Mouse (Mus musculus) Patski (cell line): ENCODE results near the gene Zbtb40. TPM values are rescaled to one million over a fixed set of nuclear protein-coding genes. Genes with fewer than 3 reads are reported as not detected.

Source experiments
- ATAC-seq: fragments of 100-300 bp; one replicate; pipeline ENCODE4 v1.8.0; 2021
- CTCF ChIA-PET: fragments of 350-600 bp; sonication (Branson Sonifier 250); formaldehyde crosslinking; loops from one replicate; lab custom pipeline; 2022; ENCODE audit warnings: inconsistent platforms; lab: Charles Lee
- POLR2A ChIA-PET: fragments of 350-600 bp; sonication (Branson Sonifier 250); formaldehyde crosslinking; loops from one replicate; lab custom pipeline; 2022; ENCODE audit warnings: antibody characterized with exemption, inconsistent platforms; lab: Charles Lee
- DNase-seq: peaks from one replicate; pipeline ENCODE4 v3.0.0-alpha.2; 2011; ENCODE audit warnings: low read depth, low spot score
- H3K27me3 ChIP-seq: fragments of 371-371 bp; one replicate; pipeline ENCODE4 v1.5.1; 2021
- CTCF ChIP-seq: fragments of 100-300 bp; IDR thresholded peaks from one replicate; pipeline ENCODE4 v1.5.1; 2021
- in situ Hi-C: fragments of 300-500 bp; cut with MboI; formaldehyde crosslinking; loops from 3 replicates; pipeline ENCODE4 v1.11.1; 2018; ENCODE audit warnings: low pct_unique_long_range_greater_than_20kb, mixed read lengths
- polyA plus RNA-seq: library from polyadenylated mRNA; unstranded; gene quantifications from one replicate; pipeline ENCODE4 v1.2.3, GENCODE M21; 2021

Gene Zbtb40
- polyA plus RNA-seq, 1 experiment from 2014 or later: 6.0 TPM

- TF ChIP-seq CTCF: no peak
- CTCF ChIA-PET: interaction anchor here (1.0 to 2.3 kb wide), 3 partner anchors 11 to 91 kb away, joined by 3 to 7 read pairs (median 3); no protein-coding TSS in a partner anchor
- no peak for ATAC-seq
Observed at GRCm38 (mm10) chr4:136981347-136981746, 67.3 kb downstream of the Zbtb40 start.

GRCm38 (mm10) chr4:136980921-136981320 lies 67.7 kb downstream of the Zbtb40 start:
- TF ChIP-seq CTCF: no peak
- in situ Hi-C loops: no loop called here
- H3K27me3 ChIP-seq: no peaks in the 10 kb centered on the region
- ATAC-seq (no peak), DNase-seq (no peak)
- POLR2A ChIA-PET: no interaction called here
- CTCF ChIA-PET: interaction anchor here (1.0 to 2.3 kb wide), 3 partner anchors 11 to 91 kb away, joined by 3 to 7 read pairs (median 3); no protein-coding TSS in a partner anchor

More at GRCm38 (mm10) chr4:136981347-136981746, 67.3 kb downstream of the Zbtb40 start:
- DNase-seq: no peak
- H3K27me3 ChIP-seq: no peaks in the 10 kb centered on the region
- in situ Hi-C loops: no loop called here
- POLR2A ChIA-PET: no interaction called here

- ATAC-seq: no peak
- no peak for DNase-seq
- ChIA-PET POLR2A (no interaction called here), CTCF (no interaction called here)
- in situ Hi-C loops: no loop called here
- TF ChIP-seq CTCF: no peak
- H3K27me3 ChIP-seq: no peaks in the 10 kb centered on the region
Observed at GRCm38 (mm10) chr4:136977244-136977643, 71.4 kb downstream of the Zbtb40 start.

- CTCF ChIA-PET: interaction anchor here (1.0 to 2.1 kb wide), 3 partner anchors 9 to 20 kb away, joined by 3 to 7 read pairs (median 4); no protein-coding TSS in a partner anchor
- in situ Hi-C loops: no loop called here
- no peaks in the 10 kb centered on the region for H3K27me3 ChIP-seq
- TF ChIP-seq CTCF: no peak
- ATAC-seq: no peak
- DNase-seq: no peak
- POLR2A ChIA-PET: no interaction called here
Observed at GRCm38 (mm10) chr4:136970939-136971338, 77.7 kb downstream of the Zbtb40 start.

GRCm38 (mm10) chr4:136969503-136970276 lies 78.9 kb downstream of the Zbtb40 start:
- POLR2A ChIA-PET: no interaction called here
- CTCF ChIA-PET: interaction anchor here (0.7 to 2.1 kb wide), 2 partner anchors 11 to 44 kb away, joined by 3 to 7 read pairs; no protein-coding TSS in a partner anchor
- DNase-seq (no peak), ATAC-seq (no peak)
- in situ Hi-C loops: no loop called here
- TF ChIP-seq CTCF: no peak
- no peaks in the 10 kb centered on the region for H3K27me3 ChIP-seq

DNA sequence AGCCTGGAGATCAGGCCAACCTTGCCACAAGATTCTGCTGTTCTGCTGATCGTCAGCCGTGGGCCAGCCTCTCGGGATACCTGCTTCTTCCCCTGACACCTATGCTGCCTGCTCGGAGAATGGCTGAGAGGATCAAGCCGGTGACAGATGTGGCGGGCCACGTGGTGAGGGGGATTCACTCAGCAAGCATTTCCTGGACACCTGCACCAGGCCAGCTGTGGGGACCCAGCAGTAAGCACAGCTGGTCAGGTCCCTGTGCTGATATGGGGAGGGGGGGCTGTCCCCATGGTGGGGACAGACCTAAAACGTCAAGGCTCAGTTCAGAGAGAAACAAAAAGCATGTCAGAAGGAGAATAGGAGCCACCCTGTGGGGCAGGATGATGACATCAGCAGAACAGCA lies 79.5 kb downstream of the Zbtb40 start:
- in situ Hi-C loops: no loop called here
- H3K27me3 ChIP-seq: no peaks in the 10 kb centered on the region
- POLR2A ChIA-PET: no interaction called here
- no peak for TF ChIP-seq CTCF
- ATAC-seq (no peak), DNase-seq (no peak)
- CTCF ChIA-PET: interaction anchor here (0.7 to 2.1 kb wide), 2 partner anchors 12 to 45 kb away, joined by 3 to 7 read pairs; no protein-coding TSS in a partner anchor

DNA sequence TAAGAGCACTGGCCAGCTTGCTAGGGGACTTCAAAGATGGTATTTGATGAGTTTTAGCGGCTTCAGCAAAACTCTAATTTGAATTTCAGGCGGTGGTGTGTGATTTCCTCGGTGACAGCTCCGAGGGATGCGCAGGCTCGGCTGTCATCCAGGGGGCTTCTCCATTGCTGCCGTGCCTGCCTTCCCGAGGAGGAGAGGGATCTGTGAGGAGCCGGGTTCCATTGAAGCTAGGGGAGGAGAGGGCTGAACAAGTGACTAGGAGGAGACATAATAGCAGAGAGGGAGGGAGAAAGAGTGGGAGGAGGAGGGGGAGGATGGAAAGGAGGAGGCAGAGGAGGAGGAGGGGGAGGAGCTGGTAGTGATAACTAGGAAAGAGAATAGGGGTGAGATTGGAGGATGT lies 81.1 kb downstream of the Zbtb40 start:
- no peak for ATAC-seq
- no peaks in the 10 kb centered on the region for H3K27me3 ChIP-seq

GRCm38 (mm10) chr4:136966493-136967390 lies 81.9 kb downstream of the Zbtb40 start:
- in situ Hi-C loops: no loop called here
- no peaks in the 10 kb centered on the region for H3K27me3 ChIP-seq
- ChIA-PET POLR2A (no interaction called here), CTCF (no interaction called here)
- TF ChIP-seq CTCF: no peak
- DNase-seq (no peak), ATAC-seq (no peak)

More for the DNA sequence above, 81.1 kb downstream of the Zbtb40 start:
- ChIA-PET POLR2A (no interaction called here), CTCF (no interaction called here)
- in situ Hi-C loops: no loop called here
- no peak for DNase-seq
- TF ChIP-seq CTCF: no peak

DNA sequence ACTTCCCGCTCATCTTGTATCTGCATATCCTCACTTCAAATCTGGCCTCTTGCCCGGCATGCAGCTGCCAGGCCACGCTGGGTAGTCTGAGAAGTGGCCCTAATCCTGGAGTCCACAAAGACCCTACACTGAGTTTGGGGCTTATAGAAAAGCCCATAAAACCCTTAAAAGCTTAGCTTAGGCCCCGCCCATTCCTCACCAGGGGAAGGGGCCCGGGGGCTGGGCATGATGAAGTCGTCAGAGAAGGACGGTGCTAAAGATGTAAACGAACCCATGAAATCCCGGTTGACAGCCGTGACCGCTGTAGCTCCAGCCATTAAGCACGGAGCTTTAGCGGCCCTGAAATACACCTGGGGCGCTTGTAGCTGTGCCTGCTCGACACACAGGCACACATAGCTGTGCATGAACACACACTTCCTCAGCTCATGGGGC lies 83.6 kb downstream of the Zbtb40 start:
- DNase-seq: no peak
- no peak for TF ChIP-seq CTCF
- no peak for ATAC-seq
- H3K27me3 ChIP-seq: peaks cover 6% of the 10 kb centered on the region
- POLR2A ChIA-PET: no interaction called here
- in situ Hi-C loops: no loop called here
- CTCF ChIA-PET: no interaction called here

DNA sequence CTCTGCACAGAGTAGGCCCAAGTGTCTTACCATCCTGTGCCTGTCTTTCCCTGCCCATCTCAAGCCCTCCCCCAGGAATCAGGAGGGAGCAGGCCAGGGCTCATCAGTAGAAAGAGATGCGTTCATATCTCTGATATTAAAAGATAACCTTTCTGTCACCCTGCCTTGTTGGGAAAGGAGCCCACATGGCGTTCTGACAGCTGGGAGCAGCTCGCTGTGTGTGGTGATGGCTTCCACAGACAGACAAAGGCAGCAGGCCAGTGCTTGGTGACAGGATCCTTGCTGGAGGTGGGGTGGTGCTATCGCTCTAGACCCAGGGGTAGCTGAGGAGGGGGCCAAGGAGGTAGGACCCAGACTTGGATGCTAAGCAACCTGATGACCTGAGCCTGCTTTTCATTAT lies 86.2 kb downstream of the Zbtb40 start:
- ChIA-PET CTCF (interaction anchor here (1.4 kb wide), 1 partner anchor 9 kb away, joined by 4 read pairs; no protein-coding TSS in a partner anchor), POLR2A (no interaction called here)
- in situ Hi-C loops: no loop called here
- ATAC-seq: no peak
- TF ChIP-seq CTCF: no peak
- DNase-seq: no peak
- H3K27me3 ChIP-seq: peaks cover 13% of the 10 kb centered on the region
